Comparison of ENCODE assay signal across 8 mouse cellular contexts in the genomic region with DNA sequence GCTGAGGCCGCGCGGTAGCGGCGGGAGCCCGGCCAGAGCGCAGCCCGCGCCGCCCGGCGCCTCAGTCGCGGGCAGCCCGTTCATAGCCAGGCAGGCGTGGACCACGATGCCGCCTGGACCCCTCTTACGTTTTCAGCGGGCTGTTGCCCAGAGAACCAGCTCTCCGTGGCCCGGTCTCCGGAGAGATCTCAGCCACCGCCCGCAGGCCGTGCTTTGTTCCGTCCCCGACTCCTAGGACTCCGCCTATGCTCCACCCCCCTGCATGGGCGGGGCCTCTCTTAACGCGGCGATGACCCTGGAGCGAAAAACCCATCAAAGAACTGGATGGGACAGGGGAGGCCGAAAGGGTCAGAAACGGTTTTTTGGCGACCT. TPM values are rescaled to one million over a fixed set of nuclear protein-coding genes. Genes with fewer than 3 reads are reported as not detected.
DNase-seq lines count a peak whose midpoint lies in the region; ATAC-seq and TF ChIP-seq lines count a peak whose summit lies in the region.

A gene (minus strand): TSS at position 210 of the 372 bp plus-strand sequence.

- intact Hi-C loops in left cerebral cortex, postnatal 10 days (cut with DNase I) = loop anchor here (5.0 kb wide), 1 partner anchor 48 kb away; no protein-coding TSS in a partner anchor

- peak within 1 kb of the TSS; percentile 96 for H3K27ac ChIP-seq in hindbrain, postnatal 0 days

- peak; percentile 34 for ATAC-seq in common myeloid progenitor, adult 5-6 weeks (replicated peaks; ENCODE audit: low read depth, poor library complexity, severe bottlenecking)
- ATAC-seq in hindbrain, postnatal 0 days = peak; percentile 82
- ATAC-seq in megakaryocyte progenitor cell, adult 5-6 weeks (replicated peaks; ENCODE audit: poor library complexity) = peak; percentile 32

- no peaks in the 10 kb centered on the region for H3K27me3 ChIP-seq in hindbrain, postnatal 0 days (ENCODE audit: insufficient read depth, low read length)

- no peaks in the 10 kb centered on the region for H3K36me3 ChIP-seq in hindbrain, postnatal 0 days (ENCODE audit: insufficient read depth, low read length)

- WGBS in hindbrain, postnatal 0 days = under 1% methylated on average over 37 of the region's 37 CpGs

- TF ChIP-seq CTCF in hindbrain, postnatal 0 days (IDR thresholded peaks at IDR 0.05; ENCODE audit: low read depth) = no peak

- peak within 1 kb of the TSS; percentile 98 for H3K9ac ChIP-seq in hindbrain, postnatal 0 days (replicated peaks; ENCODE audit: low read length)

- DNase-seq in adipocyte (ENCODE audit: low spot score) = peak; percentile 92
- peak; percentile 83 to 86 for DNase-seq in gastrocnemius, adult 8-10 months (ENCODE audit: low spot score in 2 of 2)
- peak; percentile 93 for DNase-seq in hindbrain, postnatal 0 days (ENCODE audit: low spot score)
- DNase-seq in left cerebral cortex, postnatal 10 days (ENCODE audit: extremely low spot score in 1 of 2, low spot score in 2 of 2) = peak; percentile 83 to 94
- peak; percentile 80 for DNase-seq in right cerebral cortex, postnatal 14 days
- DNase-seq in urinary bladder, postnatal 25 days (ENCODE audit: low spot score) = peak; percentile 89

- no peaks in the 10 kb centered on the region for H3K9me3 ChIP-seq in hindbrain, postnatal 0 days (ENCODE audit: low read length)

- peaks cover 37% of the 10 kb centered on the region for H3K4me1 ChIP-seq in hindbrain, postnatal 0 days (ENCODE audit: insufficient read depth, low read length)

- H3K4me2 ChIP-seq in hindbrain, postnatal 0 days (ENCODE audit: low read depth, low read length) = peak within 1 kb of the TSS; percentile 96

- H3K4me3 ChIP-seq in hindbrain, postnatal 0 days (ENCODE audit: low read length) = peak within 1 kb of the TSS; percentile 97

RNA-seq across cellular contexts. Expression of the gene that starts here (rescaled TPM):
- 17.8 and 35.4 TPM in 2 replicates for total RNA-seq in common myeloid progenitor, adult 5-6 weeks (2017)
- total RNA-seq in gastrocnemius, adult 8-10 months (2022) = 10 to 100 TPM; 17.0 to 18.5 (median 18.2) TPM
- 177 and 188 TPM in 2 replicates for total RNA-seq in hindbrain, postnatal 0 days (2014; rRNA removed)
- polyA plus RNA-seq in hindbrain, postnatal 0 days (2015; fragmentation: Nextera tagmentation; extraction: Ambion mirVana) = 131 and 140 TPM in 2 replicates
- total RNA-seq in left cerebral cortex, postnatal 10 days (2021) = 10 to 100 TPM; 46.6 to 47.6 TPM
- 40.5 and 42.3 TPM in 2 replicates for total RNA-seq in megakaryocyte progenitor cell, adult 5-6 weeks (2015)
- total RNA-seq in megakaryocyte progenitor cell, adult 5-6 weeks (2017) = 20.3 and 22.9 TPM in 2 replicates

Comparison
In these comparisons a context has a peak if more than half of its experiments do, and no peak if none do; other contexts are left out.
1. Peak in every context shown above with its lines: DNase-seq, ATAC-seq, H3K4me3 ChIP-seq and H3K27ac ChIP-seq.
2. ATAC-seq: peak in every context shown above with its lines; median percentile 82 in hindbrain, postnatal 0 days; 34 in common myeloid progenitor, adult 5-6 weeks; 32 in megakaryocyte progenitor cell, adult 5-6 weeks.